Mouse (Mus musculus): ENCODE measurements around the gene Ccdc63. TPM values are rescaled to one million over a fixed set of nuclear protein-coding genes. Genes with fewer than 3 reads are reported as not detected.

Ccdc63 gene
- polyA plus RNA-seq, 1 experiment = 0.23 TPM

DNA sequence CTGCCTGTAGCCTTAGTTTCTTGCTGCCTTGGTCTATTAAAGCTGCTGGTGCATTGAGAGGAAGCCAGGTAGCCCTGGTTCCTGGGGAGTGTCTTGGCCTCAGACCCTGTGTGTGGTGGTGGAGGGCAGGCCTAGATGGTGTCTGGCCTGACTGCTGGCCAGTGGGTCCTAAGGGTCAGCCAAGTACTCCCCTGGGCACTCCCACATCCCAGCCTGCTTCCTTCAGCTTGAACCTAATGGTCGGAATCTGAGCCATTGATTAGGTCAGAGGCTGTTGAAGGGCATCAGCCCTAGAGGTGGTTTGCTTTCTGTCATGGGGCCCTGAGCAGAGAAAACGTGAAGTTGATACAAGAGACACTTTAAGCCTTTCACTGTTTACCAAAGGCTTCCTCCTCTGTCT lies 34.8 kb upstream of the Ccdc63 start:
- no peak for DNase-seq
- peaks cover 8% of the 10 kb centered on the region for H3K4me1 ChIP-seq (replicated peaks; ENCODE audit: control insufficient read depth, insufficient read depth, low read length)
- peaks cover 48% of the 10 kb centered on the region for H3K36me3 ChIP-seq (ENCODE audit: control insufficient read depth, insufficient read depth, low read length)
- 80% methylated on average over 2 of the region's 2 CpGs for WGBS
- TF ChIP-seq POLR2A (IDR thresholded peaks at IDR 0.05; ENCODE audit: control insufficient read depth, extremely low read depth, insufficient read depth, low read length, poor library complexity) (no peak), CTCF (IDR thresholded peaks at IDR 0.05; ENCODE audit: borderline replicate concordance, control insufficient read depth, extremely low read depth, insufficient read depth, low read length, poor library complexity) (no peak)
- H3K27me3 ChIP-seq (ENCODE audit: control insufficient read depth, insufficient read depth, low read length) = no peaks in the 10 kb centered on the region
- no peak overlapping the region for H3K27ac ChIP-seq (ENCODE audit: control insufficient read depth, insufficient read depth, low read length)
- H3K4me3 ChIP-seq (ENCODE audit: control insufficient read depth, insufficient read depth, low read length) = no peak overlapping the region

DNA sequence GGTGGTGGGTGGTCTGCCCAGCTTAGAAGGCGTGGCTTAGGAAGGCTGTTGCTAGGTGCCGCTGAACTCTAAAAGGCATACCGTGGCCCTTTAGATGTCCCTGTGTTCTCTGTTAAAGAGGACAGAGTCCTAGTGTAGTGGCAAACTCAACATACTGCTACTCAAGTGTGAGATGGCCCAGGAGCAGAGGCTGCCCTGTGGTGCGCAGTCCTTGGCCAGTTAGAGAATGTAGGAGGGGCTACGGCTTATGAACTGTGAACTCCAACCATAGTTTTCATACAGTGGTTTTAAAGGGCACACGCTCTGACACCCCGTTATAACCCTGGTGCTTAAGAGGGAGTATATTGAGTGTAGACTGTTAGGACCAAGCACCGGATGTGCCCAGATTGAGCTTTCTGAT lies 30.4 kb upstream of the Ccdc63 start:
- no peak for DNase-seq
- H3K27me3 ChIP-seq (ENCODE audit: control insufficient read depth, insufficient read depth, low read length) = no peaks in the 10 kb centered on the region
- H3K4me1 ChIP-seq (replicated peaks; ENCODE audit: control insufficient read depth, insufficient read depth, low read length) = peaks cover 6% of the 10 kb centered on the region
- 98% methylated on average over 8 of the region's 8 CpGs for WGBS
- no peak overlapping the region for H3K4me3 ChIP-seq (ENCODE audit: control insufficient read depth, insufficient read depth, low read length)
- no peak overlapping the region for H3K27ac ChIP-seq (ENCODE audit: control insufficient read depth, insufficient read depth, low read length)
- H3K36me3 ChIP-seq (ENCODE audit: control insufficient read depth, insufficient read depth, low read length) = peaks cover 77% of the 10 kb centered on the region
- TF ChIP-seq CTCF (IDR thresholded peaks at IDR 0.05; ENCODE audit: borderline replicate concordance, control insufficient read depth, extremely low read depth, insufficient read depth, low read length, poor library complexity) (no peak), POLR2A (IDR thresholded peaks at IDR 0.05; ENCODE audit: control insufficient read depth, extremely low read depth, insufficient read depth, low read length, poor library complexity) (no peak)

DNA sequence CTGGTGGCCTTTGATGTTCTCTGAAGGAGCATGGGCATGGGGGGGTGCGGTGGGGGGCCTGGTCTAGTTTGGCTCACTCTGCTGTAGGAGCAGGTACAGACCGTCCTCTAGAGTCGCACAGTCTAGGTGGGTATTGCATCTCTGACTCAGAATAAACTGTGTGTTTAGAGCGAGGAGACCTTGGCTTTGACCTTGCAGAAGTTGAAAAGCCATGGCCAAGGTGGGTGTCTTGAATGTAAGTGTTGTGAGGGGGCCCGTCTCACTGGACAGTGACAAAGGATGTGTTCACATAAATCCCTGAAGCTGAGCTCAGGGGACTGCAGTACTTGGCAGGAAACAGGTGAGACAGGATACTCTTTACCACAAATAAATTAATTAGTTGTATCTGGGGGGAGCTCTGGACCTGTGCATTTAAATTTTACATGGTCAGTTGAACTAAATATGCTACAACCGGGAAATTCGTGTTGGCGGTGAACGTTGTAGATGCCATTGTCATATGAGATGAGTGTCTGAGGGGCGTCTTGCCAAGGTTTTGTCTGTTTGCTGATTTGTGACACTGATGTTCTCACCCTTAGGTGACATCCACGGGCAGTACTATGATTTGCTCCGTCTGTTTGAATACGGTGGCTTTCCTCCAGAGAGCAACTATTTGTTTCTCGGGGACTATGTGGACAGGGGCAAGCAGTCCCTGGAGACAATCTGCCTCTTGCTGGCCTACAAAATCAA lies 27.9 kb upstream of the Ccdc63 start:
- 94% methylated on average over 14 of the region's 14 CpGs for WGBS
- Histone ChIP-seq H3K4me3 (ENCODE audit: control insufficient read depth, insufficient read depth, low read length) (no peak overlapping the region), H3K27ac (ENCODE audit: control insufficient read depth, insufficient read depth, low read length) (no peak overlapping the region), H3K36me3 (ENCODE audit: control insufficient read depth, insufficient read depth, low read length) (peaks cover 88% of the 10 kb centered on the region), H3K27me3 (ENCODE audit: control insufficient read depth, insufficient read depth, low read length) (no peaks in the 10 kb centered on the region), H3K4me1 (replicated peaks; ENCODE audit: control insufficient read depth, insufficient read depth, low read length) (peaks cover 16% of the 10 kb centered on the region)
- DNase-seq = no peak
- TF ChIP-seq POLR2A (IDR thresholded peaks at IDR 0.05; ENCODE audit: control insufficient read depth, extremely low read depth, insufficient read depth, low read length, poor library complexity) (no peak), CTCF (IDR thresholded peaks at IDR 0.05; ENCODE audit: borderline replicate concordance, control insufficient read depth, extremely low read depth, insufficient read depth, low read length, poor library complexity) (no peak)

DNA sequence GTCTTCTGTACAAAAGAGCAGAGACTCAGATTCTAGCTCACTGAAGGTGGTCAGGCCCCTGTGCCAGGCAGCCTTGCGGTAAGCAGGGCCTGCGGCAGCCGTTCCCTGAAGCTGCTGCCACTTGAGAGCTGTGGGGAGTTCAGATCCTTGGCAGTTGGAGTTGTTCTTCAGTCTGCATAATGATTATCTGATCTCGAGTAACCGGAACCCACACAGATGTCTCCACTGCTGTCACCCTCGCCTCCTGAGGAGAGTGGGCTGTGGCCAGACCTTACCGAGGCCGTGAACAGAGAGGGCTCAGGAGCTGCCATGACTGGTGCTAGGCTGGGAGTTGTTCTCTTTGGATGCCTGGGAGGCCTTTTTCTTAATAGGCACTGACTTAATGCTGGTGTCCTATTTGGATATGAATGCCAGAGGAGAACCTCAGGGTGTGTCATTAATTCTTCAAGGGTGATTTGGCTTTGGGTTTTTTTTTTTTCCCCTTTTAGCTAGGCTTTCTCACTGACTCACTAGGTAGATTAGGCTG lies 26.1 kb upstream of the Ccdc63 start:
- TF ChIP-seq POLR2A (IDR thresholded peaks at IDR 0.05; ENCODE audit: control insufficient read depth, extremely low read depth, insufficient read depth, low read length, poor library complexity) = no peak
- no peak for TF ChIP-seq CTCF (IDR thresholded peaks at IDR 0.05; ENCODE audit: borderline replicate concordance, control insufficient read depth, extremely low read depth, insufficient read depth, low read length, poor library complexity)
- Histone ChIP-seq H3K36me3 (ENCODE audit: control insufficient read depth, insufficient read depth, low read length) (peaks cover 72% of the 10 kb centered on the region), H3K27ac (ENCODE audit: control insufficient read depth, insufficient read depth, low read length) (no peak overlapping the region), H3K4me3 (ENCODE audit: control insufficient read depth, insufficient read depth, low read length) (no peak overlapping the region), H3K27me3 (ENCODE audit: control insufficient read depth, insufficient read depth, low read length) (no peaks in the 10 kb centered on the region), H3K4me1 (replicated peaks; ENCODE audit: control insufficient read depth, insufficient read depth, low read length) (peaks cover 33% of the 10 kb centered on the region)
- DNase-seq = no peak
- WGBS = 38% methylated on average over 8 of the region's 8 CpGs

DNA sequence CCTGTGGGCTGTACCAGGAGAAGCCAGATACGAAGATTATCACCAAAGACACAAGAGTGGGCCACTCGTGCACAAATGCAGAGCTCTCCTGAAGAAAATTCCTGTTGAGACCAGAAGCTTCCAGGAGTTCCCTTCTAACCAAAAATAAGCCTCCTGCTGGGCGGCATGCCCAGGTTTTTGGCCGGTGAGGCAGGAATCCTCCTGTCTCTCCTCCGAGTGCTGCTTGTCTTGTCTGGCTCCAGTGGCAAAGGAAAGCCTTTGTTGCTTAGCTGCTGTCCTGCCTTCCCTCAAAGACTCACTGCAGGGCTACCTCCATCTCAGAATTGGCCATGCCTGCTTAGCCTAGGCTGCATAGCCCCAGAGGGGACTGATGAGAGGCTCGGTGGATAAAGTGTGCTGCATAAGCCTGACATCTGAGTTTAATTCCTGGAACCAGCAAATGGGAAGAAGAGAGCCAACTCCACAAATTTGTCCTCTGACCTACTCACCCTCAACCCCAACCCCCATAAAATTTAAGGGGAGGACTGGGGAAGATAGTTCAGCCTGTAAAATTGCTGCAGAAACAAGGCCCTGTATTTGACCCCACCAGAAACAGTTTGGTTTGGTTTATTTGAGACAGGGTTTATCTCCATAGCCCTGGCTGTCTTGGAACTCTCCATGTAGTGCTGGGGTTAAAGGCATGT lies 24.8 kb upstream of the Ccdc63 start:
- no peak overlapping the region for H3K27ac ChIP-seq (ENCODE audit: control insufficient read depth, insufficient read depth, low read length)
- H3K4me1 ChIP-seq (replicated peaks; ENCODE audit: control insufficient read depth, insufficient read depth, low read length) = peaks cover 41% of the 10 kb centered on the region
- TF ChIP-seq CTCF (IDR thresholded peaks at IDR 0.05; ENCODE audit: borderline replicate concordance, control insufficient read depth, extremely low read depth, insufficient read depth, low read length, poor library complexity) (no peak), POLR2A (IDR thresholded peaks at IDR 0.05; ENCODE audit: control insufficient read depth, extremely low read depth, insufficient read depth, low read length, poor library complexity) (no peak)
- no peak overlapping the region for H3K4me3 ChIP-seq (ENCODE audit: control insufficient read depth, insufficient read depth, low read length)
- 86% methylated on average over 6 of the region's 6 CpGs for WGBS
- H3K27me3 ChIP-seq (ENCODE audit: control insufficient read depth, insufficient read depth, low read length) = no peaks in the 10 kb centered on the region
- H3K36me3 ChIP-seq (ENCODE audit: control insufficient read depth, insufficient read depth, low read length) = peaks cover 58% of the 10 kb centered on the region
- no peak for DNase-seq

DNA sequence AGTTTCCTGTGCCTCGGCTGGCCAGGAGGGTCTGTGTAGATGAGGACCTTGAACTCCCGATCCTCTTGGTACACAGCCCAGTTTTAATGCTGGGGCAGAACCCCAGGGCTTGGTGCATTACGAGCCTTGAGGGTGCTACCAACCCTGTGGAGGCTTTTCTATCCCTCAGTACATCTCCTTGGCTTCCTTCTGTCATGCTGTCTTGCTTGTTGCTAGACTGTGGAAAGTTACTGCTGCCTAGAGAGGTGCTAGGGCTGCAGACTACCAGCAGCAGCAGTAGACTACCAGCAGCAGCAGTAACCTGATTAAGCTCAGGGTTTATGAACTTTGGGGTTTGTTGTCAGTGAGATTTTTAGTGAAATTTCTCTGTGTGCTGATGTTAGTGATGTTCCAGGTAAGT lies 23.4 kb upstream of the Ccdc63 start:
- 95% methylated on average over 3 of the region's 3 CpGs for WGBS
- Histone ChIP-seq H3K4me1 (replicated peaks; ENCODE audit: control insufficient read depth, insufficient read depth, low read length) (peaks cover 45% of the 10 kb centered on the region), H3K27ac (ENCODE audit: control insufficient read depth, insufficient read depth, low read length) (no peak overlapping the region), H3K36me3 (ENCODE audit: control insufficient read depth, insufficient read depth, low read length) (peaks cover 45% of the 10 kb centered on the region), H3K27me3 (ENCODE audit: control insufficient read depth, insufficient read depth, low read length) (no peaks in the 10 kb centered on the region), H3K4me3 (ENCODE audit: control insufficient read depth, insufficient read depth, low read length) (no peak overlapping the region)
- no peak for TF ChIP-seq CTCF (IDR thresholded peaks at IDR 0.05; ENCODE audit: borderline replicate concordance, control insufficient read depth, extremely low read depth, insufficient read depth, low read length, poor library complexity)
- no peak for DNase-seq

All from thymus, adult 2 months (tissue).